Mouse (Mus musculus): ENCODE results near the gene Nsun6. TPM values are rescaled to one million over a fixed set of nuclear protein-coding genes. Genes with fewer than 3 reads are reported as not detected.
A peak's percentile ranks its signal among the peaks of the same experiment; 100 is the strongest.

Nsun6 gene
- 16.9 and 19.1 TPM in 2 replicates for polyA plus RNA-seq (2015; fragmentation: Nextera tagmentation; extraction: Ambion mirVana)

DNA sequence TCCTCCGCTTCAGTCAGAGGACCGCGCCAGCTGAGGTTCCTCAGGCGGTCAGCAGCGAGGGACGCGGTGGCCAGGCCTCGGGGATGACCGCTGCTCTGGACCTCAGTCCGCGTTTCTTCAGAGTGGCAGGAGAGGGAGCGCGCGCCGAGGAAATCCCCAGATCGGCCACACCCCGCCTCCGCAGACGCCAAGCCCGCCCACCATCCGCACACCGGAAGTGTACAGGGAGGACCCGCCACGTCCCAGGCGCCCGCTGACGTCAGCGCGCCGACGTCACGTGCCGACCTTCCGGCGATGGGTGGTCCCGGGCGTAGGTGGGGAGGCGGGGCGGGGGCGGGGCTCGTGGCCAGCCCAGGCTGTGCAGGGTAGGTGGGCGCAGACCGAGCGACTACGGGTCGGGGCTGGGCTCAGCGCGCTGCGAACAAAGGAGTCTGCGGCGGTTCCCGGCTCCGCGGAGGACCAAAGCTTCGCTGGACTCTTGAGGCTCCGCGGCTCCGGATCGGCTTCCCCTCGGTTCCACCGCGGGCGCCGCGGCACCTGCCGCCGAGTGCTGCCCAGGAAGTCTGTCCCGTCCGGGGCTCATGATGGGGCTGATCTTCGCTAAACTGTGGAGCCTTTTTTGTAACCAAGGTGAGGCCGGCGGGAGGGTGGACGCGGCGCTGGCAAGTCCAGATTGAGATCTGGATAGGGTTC lies at the start of gene Nsun6:
Gene Nsun6, minus strand, starts transcription at position 125 of the 693 bp plus-strand sequence.
- H3K36me3 ChIP-seq (ENCODE audit: control insufficient read depth, insufficient read depth, low read length), result no peaks in the 10 kb centered on the region
- no peaks in the 10 kb centered on the region for H3K9me3 ChIP-seq (replicated peaks; ENCODE audit: control insufficient read depth, low read length, poor library complexity, severe bottlenecking)
- WGBS, result under 1% methylated on average over 65 of the region's 75 CpGs
- H3K4me1 ChIP-seq (ENCODE audit: control insufficient read depth, insufficient read depth, low read length), result peaks cover 35% of the 10 kb centered on the region
- peak; percentile 99 for ATAC-seq
- peak within 1 kb of the TSS; percentile 89 for H3K4me3 ChIP-seq (ENCODE audit: low read depth, low read length)
- peak within 1 kb of the TSS; percentile 83 for H3K4me2 ChIP-seq (ENCODE audit: low read length)
- peak within 1 kb of the TSS; percentile 96 for H3K9ac ChIP-seq (ENCODE audit: low read depth, low read length)
- no peaks in the 10 kb centered on the region for H3K27me3 ChIP-seq (ENCODE audit: control insufficient read depth, insufficient read depth, low read depth, low read length)
- H3K27ac ChIP-seq (ENCODE audit: low read length), result peak within 1 kb of the TSS; percentile 96

DNA sequence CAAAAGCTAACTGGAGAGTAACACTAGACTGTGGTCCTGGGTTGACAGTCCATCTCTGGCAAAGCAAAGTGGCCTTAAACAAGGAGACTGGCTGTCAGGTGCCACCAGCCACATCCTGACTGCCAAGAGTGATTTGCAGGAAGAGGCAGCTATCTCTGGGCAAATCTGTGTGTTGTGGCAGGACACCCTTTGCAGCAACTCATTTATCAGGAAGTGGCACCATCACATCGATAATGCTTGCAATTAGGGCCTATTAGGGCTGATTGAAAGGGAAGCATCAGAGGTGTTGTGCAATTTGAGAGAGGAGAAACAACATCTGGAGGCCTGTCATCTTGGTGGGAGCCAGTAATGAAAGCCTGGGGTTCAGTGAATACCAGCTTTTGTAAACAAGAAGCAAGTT lies 49.5 kb upstream of the Nsun6 start:
- Histone ChIP-seq H3K36me3 (ENCODE audit: control insufficient read depth, insufficient read depth, low read length) (no peaks in the 10 kb centered on the region), H3K27ac (ENCODE audit: low read length) (no peak overlapping the region), H3K4me3 (ENCODE audit: low read depth, low read length) (no peak overlapping the region), H3K9ac (ENCODE audit: low read depth, low read length) (no peak overlapping the region), H3K4me1 (ENCODE audit: control insufficient read depth, insufficient read depth, low read length) (no peaks in the 10 kb centered on the region), H3K9me3 (replicated peaks; ENCODE audit: control insufficient read depth, low read length, poor library complexity, severe bottlenecking) (no peaks in the 10 kb centered on the region), H3K27me3 (ENCODE audit: control insufficient read depth, insufficient read depth, low read depth, low read length) (no peaks in the 10 kb centered on the region), H3K4me2 (ENCODE audit: low read length) (no peak overlapping the region)
- 76% methylated on average over 1 of the region's 1 CpGs for WGBS
- no peak for ATAC-seq

DNA sequence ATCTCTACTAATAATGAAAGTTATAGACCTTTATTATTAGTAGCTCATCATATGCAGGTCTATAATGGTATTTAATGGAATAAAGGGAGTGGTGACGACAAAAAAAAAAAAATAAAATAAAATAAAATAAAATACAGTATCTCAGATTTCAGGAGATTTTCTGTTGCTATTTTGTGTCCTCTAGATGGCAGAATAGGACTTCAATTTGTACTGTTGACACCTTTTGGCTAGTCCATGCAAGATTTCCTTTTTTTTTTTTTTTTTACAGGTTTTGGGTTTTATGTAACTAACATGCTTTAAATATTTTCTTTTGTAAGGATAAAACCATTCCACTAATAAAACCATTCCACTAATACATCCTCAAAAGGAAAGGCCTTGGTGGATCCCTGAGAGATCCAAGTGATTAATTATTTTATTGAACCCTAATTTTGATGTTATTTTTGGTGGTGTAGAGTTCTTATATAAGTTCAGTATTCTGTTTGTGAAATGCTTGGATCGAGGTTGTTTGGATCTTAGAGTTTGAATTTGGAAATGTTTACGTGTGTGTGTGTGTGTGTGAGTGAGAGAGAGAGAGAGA lies 41.7 kb upstream of the Nsun6 start:
- Histone ChIP-seq H3K9ac (ENCODE audit: low read depth, low read length) (no peak overlapping the region), H3K9me3 (replicated peaks; ENCODE audit: control insufficient read depth, low read length, poor library complexity, severe bottlenecking) (no peaks in the 10 kb centered on the region), H3K27ac (ENCODE audit: low read length) (no peak overlapping the region), H3K36me3 (ENCODE audit: control insufficient read depth, insufficient read depth, low read length) (no peaks in the 10 kb centered on the region), H3K4me2 (ENCODE audit: low read length) (no peak overlapping the region), H3K27me3 (ENCODE audit: control insufficient read depth, insufficient read depth, low read depth, low read length) (no peaks in the 10 kb centered on the region), H3K4me3 (ENCODE audit: low read depth, low read length) (no peak overlapping the region), H3K4me1 (ENCODE audit: control insufficient read depth, insufficient read depth, low read length) (no peaks in the 10 kb centered on the region)
- no peak for ATAC-seq
- WGBS, result 61% methylated on average over 3 of the region's 3 CpGs

DNA sequence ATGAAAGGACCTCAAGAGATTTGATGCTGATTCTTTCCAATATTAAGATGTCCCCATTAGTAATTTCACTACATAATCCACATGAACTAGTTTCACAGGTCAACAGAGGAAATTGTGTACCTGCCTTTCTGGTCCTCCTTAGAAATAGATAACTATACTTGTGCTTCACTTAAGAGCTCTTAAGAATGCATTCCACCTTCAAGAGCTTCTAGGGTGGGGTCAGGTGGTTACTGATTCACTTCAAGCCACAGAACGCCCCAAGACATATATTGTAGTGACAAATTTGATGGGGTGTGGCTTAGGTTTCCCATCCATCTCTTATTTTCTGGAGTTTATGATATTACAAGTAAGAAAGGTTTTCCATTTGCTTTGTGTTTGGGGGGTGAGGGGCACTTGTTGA lies 32.4 kb upstream of the Nsun6 start:
- WGBS, result 90% methylated on average over 1 of the region's 1 CpGs
- H3K9me3 ChIP-seq (replicated peaks; ENCODE audit: control insufficient read depth, low read length, poor library complexity, severe bottlenecking), result no peaks in the 10 kb centered on the region
- H3K4me2 ChIP-seq (ENCODE audit: low read length), result no peak overlapping the region
- H3K9ac ChIP-seq (ENCODE audit: low read depth, low read length), result no peak overlapping the region
- H3K27me3 ChIP-seq (ENCODE audit: control insufficient read depth, insufficient read depth, low read depth, low read length), result no peaks in the 10 kb centered on the region
- peaks cover 6% of the 10 kb centered on the region; the same call in 1 of the 2 replicates for H3K36me3 ChIP-seq (ENCODE audit: control insufficient read depth, insufficient read depth, low read length)
- H3K27ac ChIP-seq (ENCODE audit: low read length), result no peak overlapping the region
- H3K4me3 ChIP-seq (ENCODE audit: low read depth, low read length), result no peak overlapping the region
- no peaks in the 10 kb centered on the region for H3K4me1 ChIP-seq (ENCODE audit: control insufficient read depth, insufficient read depth, low read length)
- ATAC-seq, result no peak

DNA sequence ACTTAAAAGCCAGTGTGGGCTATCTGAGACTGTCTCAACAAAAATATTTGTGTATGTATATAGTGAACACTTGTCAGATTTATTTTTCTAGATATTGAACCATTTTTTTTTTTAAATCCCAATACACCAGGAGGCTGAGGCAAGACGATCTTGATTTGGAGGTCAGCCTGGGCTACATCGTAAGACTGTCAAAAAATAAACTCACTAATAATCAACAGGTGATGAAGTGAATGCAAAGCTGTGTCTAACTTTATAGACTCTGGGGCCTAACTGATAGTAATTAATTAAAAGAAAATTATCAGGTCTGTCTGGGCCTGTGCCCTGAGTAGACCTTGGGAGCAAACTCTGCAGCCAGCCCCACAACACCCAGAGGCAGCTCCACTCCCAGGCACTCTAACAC lies 28.8 kb upstream of the Nsun6 start:
- Histone ChIP-seq H3K27me3 (ENCODE audit: control insufficient read depth, insufficient read depth, low read depth, low read length) (no peaks in the 10 kb centered on the region), H3K9me3 (replicated peaks; ENCODE audit: control insufficient read depth, low read length, poor library complexity, severe bottlenecking) (no peaks in the 10 kb centered on the region), H3K4me2 (ENCODE audit: low read length) (no peak overlapping the region), H3K36me3 (ENCODE audit: control insufficient read depth, insufficient read depth, low read length) (peaks cover 8% of the 10 kb centered on the region), H3K4me1 (ENCODE audit: control insufficient read depth, insufficient read depth, low read length) (no peaks in the 10 kb centered on the region), H3K9ac (ENCODE audit: low read depth, low read length) (no peak overlapping the region), H3K4me3 (ENCODE audit: low read depth, low read length) (no peak overlapping the region), H3K27ac (ENCODE audit: low read length) (no peak overlapping the region)
- ATAC-seq, result no peak
- WGBS, result 100% methylated on average over 2 of the region's 2 CpGs

DNA sequence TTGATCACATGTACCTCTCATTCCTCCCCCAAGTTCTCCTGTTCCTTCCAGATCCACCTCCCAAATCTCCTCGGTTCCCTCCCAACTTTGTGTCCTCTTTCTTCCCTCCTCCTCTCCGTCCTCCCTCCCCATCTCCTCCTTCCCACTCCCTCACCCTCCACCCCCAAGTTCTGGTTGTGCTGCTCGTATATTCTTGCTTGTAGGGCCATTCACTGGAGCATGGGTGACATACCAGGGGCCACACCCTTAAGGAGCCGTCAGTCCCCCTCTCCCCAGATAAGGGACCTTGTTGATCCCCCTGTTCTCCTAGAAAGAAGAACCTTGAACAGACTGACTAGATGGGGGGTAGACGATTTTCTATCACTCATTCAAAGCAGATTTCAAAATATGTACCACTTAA lies 12.2 kb upstream of the Nsun6 start:
- Histone ChIP-seq H3K36me3 (ENCODE audit: control insufficient read depth, insufficient read depth, low read length) (peaks cover 11% of the 10 kb centered on the region; the same call in 1 of the 2 replicates), H3K4me1 (ENCODE audit: control insufficient read depth, insufficient read depth, low read length) (peaks cover 11% of the 10 kb centered on the region), H3K4me3 (ENCODE audit: low read depth, low read length) (no peak overlapping the region), H3K9me3 (replicated peaks; ENCODE audit: control insufficient read depth, low read length, poor library complexity, severe bottlenecking) (no peaks in the 10 kb centered on the region), H3K9ac (ENCODE audit: low read depth, low read length) (no peak overlapping the region), H3K27ac (ENCODE audit: low read length) (no peak overlapping the region), H3K27me3 (ENCODE audit: control insufficient read depth, insufficient read depth, low read depth, low read length) (no peaks in the 10 kb centered on the region), H3K4me2 (ENCODE audit: low read length) (no peak overlapping the region)
- WGBS, result 78% methylated on average over 5 of the region's 5 CpGs
- no peak for ATAC-seq

DNA sequence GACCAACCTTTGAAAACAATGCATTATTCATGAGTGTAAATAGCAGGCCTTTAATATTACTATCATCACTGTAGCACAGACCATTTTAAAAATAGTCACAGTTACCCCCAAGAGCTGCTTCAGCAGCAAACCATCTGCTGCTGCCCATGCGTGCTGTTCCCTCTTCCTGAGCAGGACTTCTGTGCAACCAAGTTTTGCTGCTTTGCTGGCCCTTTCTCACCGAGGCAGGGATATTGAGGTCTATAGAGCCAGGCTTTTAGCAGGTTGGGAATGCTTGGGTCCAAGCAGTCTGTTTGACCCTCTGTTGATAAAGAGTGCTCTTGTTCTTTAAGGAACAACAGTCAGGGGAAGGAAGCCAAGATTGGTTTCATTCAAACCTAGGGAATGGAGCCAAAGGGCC lies 10.6 kb upstream of the Nsun6 start:
- no peak overlapping the region for H3K27ac ChIP-seq (ENCODE audit: low read length)
- H3K36me3 ChIP-seq (ENCODE audit: control insufficient read depth, insufficient read depth, low read length), result peaks cover 8% of the 10 kb centered on the region; the same call in 1 of the 2 replicates
- peaks cover 13% of the 10 kb centered on the region for H3K4me1 ChIP-seq (ENCODE audit: control insufficient read depth, insufficient read depth, low read length)
- no peak overlapping the region for H3K4me3 ChIP-seq (ENCODE audit: low read depth, low read length)
- H3K9ac ChIP-seq (ENCODE audit: low read depth, low read length), result no peak overlapping the region
- H3K27me3 ChIP-seq (ENCODE audit: control insufficient read depth, insufficient read depth, low read depth, low read length), result no peaks in the 10 kb centered on the region
- no peaks in the 10 kb centered on the region for H3K9me3 ChIP-seq (replicated peaks; ENCODE audit: control insufficient read depth, low read length, poor library complexity, severe bottlenecking)
- WGBS, result 86% methylated on average over 2 of the region's 2 CpGs
- H3K4me2 ChIP-seq (ENCODE audit: low read length), result no peak overlapping the region
- ATAC-seq, result no peak

DNA sequence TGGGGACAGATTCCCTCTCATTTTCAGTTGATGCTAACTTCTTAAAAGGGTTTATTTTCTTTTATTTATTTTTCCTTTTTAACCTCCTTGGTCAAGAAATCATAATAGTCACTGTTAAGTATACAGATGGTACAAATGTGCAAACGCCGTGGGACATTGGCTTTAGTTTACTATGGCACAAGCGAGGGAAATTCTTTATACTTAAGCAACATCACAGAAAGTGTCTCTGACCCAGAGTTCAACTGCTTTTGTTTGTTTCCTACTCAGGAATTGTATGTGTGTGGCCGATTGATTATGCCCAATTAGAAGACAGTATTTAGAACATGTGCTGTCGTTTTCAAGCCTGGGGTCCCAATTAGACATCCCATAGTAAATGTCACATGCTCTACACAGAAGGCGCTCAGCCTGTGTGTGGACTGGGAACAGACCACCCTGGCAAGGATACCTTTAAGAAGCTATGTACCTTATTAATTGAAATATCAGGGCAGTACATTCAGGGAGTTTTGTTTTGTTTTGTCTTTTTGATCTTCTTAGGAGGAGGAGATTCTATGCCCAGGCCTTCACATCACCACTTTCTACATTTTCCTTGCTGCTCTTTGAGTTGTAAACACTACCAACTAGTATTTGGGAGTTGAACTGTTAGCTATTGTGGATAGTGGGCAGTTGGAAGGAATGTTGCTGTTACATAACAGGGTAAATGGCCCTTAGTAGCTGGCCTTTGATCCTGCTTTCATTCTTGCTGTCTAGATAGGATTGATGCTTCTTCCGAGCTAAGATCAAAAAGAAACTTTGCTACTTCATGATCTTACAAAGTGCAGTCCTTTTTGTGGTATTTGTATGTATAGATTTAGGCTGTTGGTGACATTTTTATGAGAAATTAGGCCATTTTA lies 9.8 kb upstream of the Nsun6 start:
- no peak overlapping the region for H3K4me2 ChIP-seq (ENCODE audit: low read length)
- H3K27me3 ChIP-seq (ENCODE audit: control insufficient read depth, insufficient read depth, low read depth, low read length), result no peaks in the 10 kb centered on the region
- H3K9ac ChIP-seq (ENCODE audit: low read depth, low read length), result no peak overlapping the region
- no peak for ATAC-seq
- H3K36me3 ChIP-seq (ENCODE audit: control insufficient read depth, insufficient read depth, low read length), result peaks cover 3% of the 10 kb centered on the region; the same call in 1 of the 2 replicates
- H3K4me3 ChIP-seq (ENCODE audit: low read depth, low read length), result no peak overlapping the region
- WGBS, result 71% methylated on average over 7 of the region's 7 CpGs
- H3K4me1 ChIP-seq (ENCODE audit: control insufficient read depth, insufficient read depth, low read length), result peaks cover 17% of the 10 kb centered on the region
- H3K9me3 ChIP-seq (replicated peaks; ENCODE audit: control insufficient read depth, low read length, poor library complexity, severe bottlenecking), result no peaks in the 10 kb centered on the region
- no peak overlapping the region for H3K27ac ChIP-seq (ENCODE audit: low read length)

DNA sequence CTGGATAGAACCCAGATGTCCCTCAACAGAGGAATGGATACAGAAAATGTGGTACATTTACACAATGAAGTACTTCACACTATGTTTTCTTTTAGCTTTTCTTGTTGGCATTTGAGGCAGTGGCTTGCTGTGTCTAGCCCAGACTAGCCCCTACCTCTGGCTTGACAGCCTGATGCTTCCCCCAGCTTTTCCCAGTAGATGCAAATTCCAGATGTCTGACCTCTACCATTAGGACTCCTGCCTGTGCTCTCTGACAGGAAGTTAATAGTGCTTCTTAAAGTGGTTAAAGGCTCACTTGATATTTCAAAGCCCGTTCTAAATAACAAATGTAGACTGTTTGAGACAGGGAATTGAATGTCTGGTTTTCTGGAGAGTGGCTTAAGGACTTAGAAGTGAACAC lies 8.9 kb upstream of the Nsun6 start:
- no peaks in the 10 kb centered on the region for H3K9me3 ChIP-seq (replicated peaks; ENCODE audit: control insufficient read depth, low read length, poor library complexity, severe bottlenecking)
- no peak overlapping the region for H3K4me3 ChIP-seq (ENCODE audit: low read depth, low read length)
- peaks cover 3% of the 10 kb centered on the region; the same call in 1 of the 2 replicates for H3K36me3 ChIP-seq (ENCODE audit: control insufficient read depth, insufficient read depth, low read length)
- no peak overlapping the region for H3K4me2 ChIP-seq (ENCODE audit: low read length)
- H3K4me1 ChIP-seq (ENCODE audit: control insufficient read depth, insufficient read depth, low read length), result peaks cover 23% of the 10 kb centered on the region
- H3K9ac ChIP-seq (ENCODE audit: low read depth, low read length), result no peak overlapping the region
- WGBS, result 78% methylated on average over 1 of the region's 1 CpGs
- no peak for ATAC-seq
- H3K27me3 ChIP-seq (ENCODE audit: control insufficient read depth, insufficient read depth, low read depth, low read length), result no peaks in the 10 kb centered on the region
- no peak overlapping the region for H3K27ac ChIP-seq (ENCODE audit: low read length)

Measured in midbrain, embryonic 16.5 days (tissue).